Mouse (Mus musculus) MEL (cell line): ENCODE measurements around the gene Celf2. TPM values are rescaled to one million over a fixed set of nuclear protein-coding genes. Genes with fewer than 3 reads are reported as not detected.

Source experiments
- DNase-seq: peaks from one replicate; pipeline ENCODE4 v3.0.0; 2011; ENCODE audit warnings: low read depth, low spot score
- H3K27ac ChIP-seq: 2 replicates; pipeline ENCODE4 v1.5.1; 2012; ENCODE audit warnings: low read depth, mild to moderate bottlenecking, control low read depth, low read length, moderate library complexity; ENCODE audit not compliant: control insufficient read depth
- H3K27me3 ChIP-seq, 2 experiments: fragments of 150-350 bp in 1 of 2; sonication (generic) in 1 of 2; 2 replicates each; pipeline ENCODE4 v1.6.1; 2012; ENCODE audit warnings: low read length in 2 of 2, mild to moderate bottlenecking in 2 of 2, improper control_type of control experiment in 1 of 2, moderate library complexity in 1 of 2; ENCODE audit not compliant: insufficient read depth in 2 of 2, control insufficient read depth in 1 of 2
- H3K36me3 ChIP-seq, 2 experiments: 2 replicates each; pipeline ENCODE4 v1.6.1; 2012 to 2014; ENCODE audit warnings: low read length in 2 of 2, improper control_type of control experiment in 1 of 2, inconsistent platforms in 1 of 2, mild to moderate bottlenecking in 1 of 2; ENCODE audit not compliant: insufficient read depth in 2 of 2, control insufficient read depth in 1 of 2
- H3K4me1 ChIP-seq, 2 experiments: fragments of 150-350 bp in 1 of 2; sonication (generic) in 1 of 2; 2 replicates each; pipeline ENCODE4 v1.6.1; 2012; ENCODE audit warnings: low read length in 2 of 2, improper control_type of control experiment in 1 of 2, mild to moderate bottlenecking in 1 of 2; ENCODE audit not compliant: insufficient read depth in 2 of 2, control insufficient read depth in 1 of 2
- H3K4me3 ChIP-seq, 2 experiments: fragments of 150-350 bp in 1 of 2; sonication (generic) in 1 of 2; 2 replicates each; pipeline ENCODE4 v1.5.1; 2012; ENCODE audit warnings: low read depth in 2 of 2, low read length in 2 of 2, mild to moderate bottlenecking in 2 of 2, moderate library complexity in 2 of 2, control low read depth in 1 of 2, improper control_type of control experiment in 1 of 2; ENCODE audit not compliant: control insufficient read depth in 1 of 2, insufficient read depth in 1 of 2
- H3K79me2 ChIP-seq: 2 replicates; pipeline ENCODE4 v1.6.1; 2012; ENCODE audit warnings: mild to moderate bottlenecking, low read length, moderate library complexity; ENCODE audit not compliant: control insufficient read depth, poor library complexity, insufficient read depth
- H3K9ac ChIP-seq: 2 replicates; pipeline ENCODE4 v1.6.1; 2012; ENCODE audit warnings: low read depth, mild to moderate bottlenecking, control low read depth, low read length, moderate library complexity; ENCODE audit not compliant: control insufficient read depth, poor library complexity, severe bottlenecking
- H3K9me3 ChIP-seq: fragments of 150-350 bp; sonication (generic); replicated peaks from 2 replicates; pipeline ENCODE4 v1.6.1; 2012; ENCODE audit warnings: mild to moderate bottlenecking, low read length, improper control_type of control experiment, moderate library complexity; ENCODE audit not compliant: insufficient read depth
- BHLHE40 ChIP-seq: IDR thresholded peaks from 2 replicates; pipeline ENCODE4 v1.6.1; 2012; ENCODE audit warnings: low read depth, mild to moderate bottlenecking, inconsistent platforms, low read length, improper control_type of control experiment, borderline replicate concordance
- CHD1 ChIP-seq: IDR thresholded peaks from 2 replicates; pipeline ENCODE4 v1.6.1; 2012; ENCODE audit warnings: low read depth, mild to moderate bottlenecking, inconsistent platforms, low read length, improper control_type of control experiment
- CHD2 ChIP-seq: IDR thresholded peaks from 2 replicates; pipeline ENCODE4 v1.6.1; 2011; ENCODE audit warnings: low read length, improper control_type of control experiment
- CTCF ChIP-seq, 3 experiments: IDR thresholded peaks in 2 of 3; conservative IDR thresholded peaks in 1 of 3; 2 replicates each; pipeline ENCODE4 v1.5.1; 2011 to 2012; ENCODE audit warnings: low read length in 3 of 3, low read depth in 2 of 3, mild to moderate bottlenecking in 2 of 3, improper control_type of control experiment in 1 of 3, inconsistent platforms in 1 of 3, mixed read lengths in 1 of 3, moderate library complexity in 1 of 3; ENCODE audit not compliant: control insufficient read depth in 1 of 3, insufficient read depth in 1 of 3, poor library complexity in 1 of 3, severe bottlenecking in 1 of 3
- E2F4 ChIP-seq: IDR thresholded peaks from 2 replicates; pipeline ENCODE4 v1.6.1; 2011; ENCODE audit warnings: low read depth, low read length, improper control_type of control experiment, borderline replicate concordance
- ELF1 ChIP-seq: IDR thresholded peaks from 2 replicates; pipeline ENCODE4 v1.6.1; 2014; ENCODE audit warnings: low read depth, mild to moderate bottlenecking, inconsistent platforms, low read length, improper control_type of control experiment, moderate library complexity
- EP300 ChIP-seq, 2 experiments: IDR thresholded peaks; 2 replicates each; pipeline ENCODE4 v1.6.1; 2011; ENCODE audit warnings: improper control_type of control experiment in 2 of 2, low read length in 2 of 2, low read depth in 1 of 2, mild to moderate bottlenecking in 1 of 2
- GABPA ChIP-seq: IDR thresholded peaks from 2 replicates; pipeline ENCODE4 v1.6.1; 2012; ENCODE audit warnings: low read depth, mild to moderate bottlenecking, inconsistent platforms, low read length, improper control_type of control experiment, moderate library complexity
- KAT2A ChIP-seq: conservative IDR thresholded peaks from 2 replicates; pipeline ENCODE4 v1.6.1; 2012; ENCODE audit warnings: low read depth, low read length, improper control_type of control experiment, inconsistent platforms
- MAX ChIP-seq: IDR thresholded peaks from 2 replicates; pipeline ENCODE4 v1.6.1; 2011; ENCODE audit warnings: low read length, improper control_type of control experiment
- MAZ ChIP-seq: IDR thresholded peaks from 2 replicates; pipeline ENCODE4 v1.6.1; 2012; ENCODE audit warnings: low read depth, mild to moderate bottlenecking, inconsistent platforms, low read length, improper control_type of control experiment
- MXI1 ChIP-seq: IDR thresholded peaks from 2 replicates; pipeline ENCODE4 v1.6.1; 2011; ENCODE audit warnings: mild to moderate bottlenecking, low read depth, low read length, improper control_type of control experiment
- MYC ChIP-seq: IDR thresholded peaks from 2 replicates; pipeline ENCODE4 v1.6.1; 2011; ENCODE audit warnings: low read depth, mild to moderate bottlenecking, low read length, improper control_type of control experiment, moderate library complexity
- POLR2A ChIP-seq, 2 experiments: IDR thresholded peaks; 2 replicates each; pipeline ENCODE4 v1.6.1; 2011 to 2012; ENCODE audit warnings: low read length in 2 of 2, mild to moderate bottlenecking in 2 of 2, control low read depth in 1 of 2, improper control_type of control experiment in 1 of 2, low read depth in 1 of 2, moderate library complexity in 1 of 2; ENCODE audit not compliant: control insufficient read depth in 1 of 2, insufficient read depth in 1 of 2, poor library complexity in 1 of 2
- POLR2AphosphoS2 ChIP-seq: IDR thresholded peaks from 2 replicates; pipeline ENCODE4 v1.6.1; 2011; ENCODE audit warnings: low read length, improper control_type of control experiment
- POLR2AphosphoS5 ChIP-seq: IDR thresholded peaks from 2 replicates; pipeline ENCODE4 v1.6.1; 2012; ENCODE audit warnings: low read depth, borderline replicate concordance, mild to moderate bottlenecking, inconsistent platforms, low read length, moderate library complexity, mixed read lengths
- RAD21 ChIP-seq: IDR thresholded peaks from 2 replicates; pipeline ENCODE4 v1.6.1; 2011; ENCODE audit warnings: mild to moderate bottlenecking, low read depth, low read length, improper control_type of control experiment
- SIN3A ChIP-seq: IDR thresholded peaks from 2 replicates; pipeline ENCODE4 v1.6.1; 2012; ENCODE audit warnings: low read length, improper control_type of control experiment, inconsistent platforms
- SMC3 ChIP-seq: IDR thresholded peaks from 2 replicates; pipeline ENCODE4 v1.6.1; 2011; ENCODE audit warnings: low read depth, low read length, improper control_type of control experiment
- TBP ChIP-seq: IDR thresholded peaks from 2 replicates; pipeline ENCODE4 v1.8.0; 2011; ENCODE audit warnings: low read depth, low read length, improper control_type of control experiment
- TCF12 ChIP-seq: IDR thresholded peaks from 2 replicates; pipeline ENCODE4 v1.6.1; 2014; ENCODE audit warnings: low read depth, mild to moderate bottlenecking, inconsistent platforms, low read length, improper control_type of control experiment, moderate library complexity
- UBTF ChIP-seq: IDR thresholded peaks from 2 replicates; pipeline ENCODE4 v1.6.1; 2012; ENCODE audit warnings: low read depth, mild to moderate bottlenecking, inconsistent platforms, low read length, improper control_type of control experiment, moderate library complexity, borderline replicate concordance; ENCODE audit not compliant: insufficient read depth
- USF2 ChIP-seq, 2 experiments: IDR thresholded peaks; 2 replicates each; pipeline ENCODE4 v1.6.1; 2011 to 2012; ENCODE audit warnings: improper control_type of control experiment in 2 of 2, low read length in 2 of 2, borderline replicate concordance in 1 of 2, inconsistent platforms in 1 of 2, low read depth in 1 of 2, mild to moderate bottlenecking in 1 of 2; ENCODE audit not compliant: insufficient read depth in 1 of 2
- ZC3H11A ChIP-seq: IDR thresholded peaks from 2 replicates; pipeline ENCODE4 v1.6.1; 2012; ENCODE audit warnings: low read depth, mild to moderate bottlenecking, inconsistent platforms, low read length, improper control_type of control experiment
- ZMIZ1 ChIP-seq: IDR thresholded peaks from 2 replicates; pipeline ENCODE4 v1.6.1; 2012; ENCODE audit warnings: low read depth, mild to moderate bottlenecking, inconsistent platforms, low read length, improper control_type of control experiment, moderate library complexity
- ZNF384 ChIP-seq: IDR thresholded peaks from 2 replicates; pipeline ENCODE4 v1.6.1; 2012; ENCODE audit warnings: low read depth, mild to moderate bottlenecking, inconsistent platforms, low read length, improper control_type of control experiment
- polyA plus RNA-seq, 2 experiments: library from polyadenylated mRNA; stranded (reverse) in 1 of 2; unstranded in 1 of 2; fragments of >175 nt in 1 of 2; fragments of >200 nt in 1 of 2; gene quantifications; 2 replicates each; pipeline versions ENCODE4 v1.2.1 to v1.2.4; 2012; ENCODE audit warnings: low replicate concordance in 2 of 2, low read depth in 1 of 2; ENCODE audit not compliant: insufficient read length in 2 of 2, insufficient read depth in 1 of 2, missing spikeins in 1 of 2
- total RNA-seq: library from RNA; depleted of rRNA; stranded (reverse); fragments of 300-350 nt; gene quantifications from 2 replicates; pipeline ENCODE4 v1.2.3, GENCODE M21; 2012

Gene Celf2
- total and polyA plus RNA-seq, 3 experiments = 8.9 to 16.7 TPM; not detected in 1

DNA sequence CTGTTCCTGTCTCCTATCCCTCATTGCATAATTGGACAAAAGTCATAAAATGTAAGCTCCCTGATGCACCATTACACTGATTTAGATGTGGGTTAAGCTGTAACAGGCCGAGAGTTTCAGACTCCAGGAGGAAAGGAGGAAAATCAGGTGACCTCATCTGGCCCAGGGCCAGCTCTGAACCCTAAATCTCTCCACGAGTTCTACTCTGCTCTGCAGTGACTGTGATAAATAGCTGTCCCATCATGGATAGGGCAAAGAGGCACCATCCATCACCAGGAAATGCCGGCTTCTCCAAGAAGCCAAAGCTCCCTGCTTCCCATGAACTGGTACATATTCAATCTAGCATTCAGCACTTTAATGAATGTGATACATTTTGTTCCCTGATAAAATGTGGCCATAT is 439.9 kb downstream of the Celf2 start:
- Histone ChIP-seq H3K9ac (no peak overlapping the region), H3K79me2 (no peaks in the 10 kb centered on the region), H3K27me3 (no peaks in the 10 kb centered on the region), H3K4me1 (no peaks in the 10 kb centered on the region), H3K9me3 (no peaks in the 10 kb centered on the region), H3K4me3 (no peak overlapping the region), H3K27ac (no peak overlapping the region), H3K36me3 (no peaks in the 10 kb centered on the region)
- no peak for TF ChIP-seq SIN3A
- TF ChIP-seq MAX = no peak
- TF ChIP-seq CHD1 = no peak
- TF ChIP-seq GABPA = no peak
- no peak for TF ChIP-seq POLR2AphosphoS2
- no peak for TF ChIP-seq KAT2A
- no peak for TF ChIP-seq BHLHE40
- no peak for TF ChIP-seq UBTF
- no peak for TF ChIP-seq ZC3H11A
- DNase-seq = no peak

DNA sequence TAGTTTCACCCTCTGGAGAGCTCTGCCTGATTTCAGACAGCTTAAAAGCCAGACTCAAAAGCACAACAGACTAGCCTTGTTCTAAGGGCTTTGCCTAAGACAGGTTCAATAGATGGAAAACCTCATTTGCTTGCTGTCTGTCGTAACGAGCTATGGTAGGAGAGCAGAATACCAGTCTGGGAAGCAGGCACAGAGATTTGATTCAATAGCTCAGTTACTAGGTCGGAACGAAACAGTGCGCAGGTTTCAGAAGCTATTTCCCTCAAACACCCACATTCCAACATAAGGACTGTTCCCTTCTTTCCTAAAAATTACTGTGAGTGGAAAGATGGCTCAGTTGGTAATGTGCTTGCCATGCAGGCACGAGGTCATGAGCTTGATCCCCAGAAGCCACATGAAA is 441.1 kb downstream of the Celf2 start:
- DNase-seq = no peak
- no peak for TF ChIP-seq RAD21
- no peak for TF ChIP-seq SMC3
- TF ChIP-seq UBTF = no peak
- TF ChIP-seq CHD1 = no peak
- TF ChIP-seq TBP = no peak
- TF ChIP-seq POLR2AphosphoS5 = no peak
- TF ChIP-seq CTCF (IDR thresholded peaks at IDR 0.05 in 2 of 3, conservative IDR thresholded peaks at IDR 0.05 in 1 of 3; ENCODE audit: control insufficient read depth in 1 of 3, insufficient read depth in 1 of 3, low read depth in 2 of 3, low read length in 3 of 3, poor library complexity in 1 of 3, severe bottlenecking in 1 of 3) = no peak
- no peak overlapping the region for H3K27ac ChIP-seq
- no peaks in the 10 kb centered on the region for H3K79me2 ChIP-seq
- H3K36me3 ChIP-seq = no peaks in the 10 kb centered on the region
- H3K4me1 ChIP-seq = no peaks in the 10 kb centered on the region
- no peaks in the 10 kb centered on the region for H3K27me3 ChIP-seq
- no peak overlapping the region for H3K4me3 ChIP-seq
- H3K9me3 ChIP-seq = no peaks in the 10 kb centered on the region
- H3K9ac ChIP-seq = no peak overlapping the region

DNA sequence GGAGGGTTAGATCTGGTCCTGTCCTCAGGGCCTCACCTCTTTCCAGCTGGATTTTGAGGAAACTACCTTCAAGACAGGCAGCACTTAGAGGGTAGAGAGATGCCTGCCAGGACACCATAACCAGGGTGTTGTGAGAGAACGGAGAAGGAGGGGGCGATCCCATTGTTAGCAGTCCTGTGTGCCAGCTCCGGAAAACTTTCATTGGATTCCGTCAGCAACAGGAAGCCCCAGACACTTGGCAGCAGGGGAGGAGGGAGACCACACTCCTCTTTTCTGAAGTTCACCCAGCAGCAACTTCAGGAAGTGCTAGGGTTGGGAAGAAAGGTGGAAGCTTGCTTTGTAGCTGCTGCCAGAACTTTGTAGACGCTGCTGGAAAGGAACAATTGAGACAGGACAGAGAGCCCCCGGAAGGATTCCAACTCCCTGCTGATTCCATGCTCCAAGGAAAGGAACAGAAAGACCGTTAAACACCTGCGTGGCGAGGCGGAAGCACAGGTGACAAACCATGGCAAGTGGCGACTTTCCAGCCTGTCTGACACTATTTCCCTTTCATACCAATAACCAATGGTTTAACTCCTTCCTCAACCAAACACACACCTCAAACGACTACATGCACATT is 445.7 kb downstream of the Celf2 start:
- Histone ChIP-seq H3K4me1 (no peaks in the 10 kb centered on the region), H3K36me3 (no peaks in the 10 kb centered on the region), H3K27me3 (no peaks in the 10 kb centered on the region)
- TF ChIP-seq POLR2AphosphoS5 (no peak), MXI1 (no peak), GABPA (no peak), CHD2 (no peak), CHD1 (no peak), BHLHE40 (no peak), UBTF (no peak), MAZ (no peak), USF2 (IDR thresholded peaks at IDR 0.05; ENCODE audit: borderline replicate concordance in 1 of 2, insufficient read depth in 1 of 2, low read depth in 1 of 2, low read length in 2 of 2) (no peak), ZNF384 (no peak), E2F4 (no peak), EP300 (IDR thresholded peaks at IDR 0.05; ENCODE audit: low read depth in 1 of 2, low read length in 2 of 2) (no peak), ELF1 (no peak), ZMIZ1 (no peak), POLR2A (IDR thresholded peaks at IDR 0.05; ENCODE audit: control insufficient read depth in 1 of 2, insufficient read depth in 1 of 2, low read depth in 1 of 2, low read length in 2 of 2, poor library complexity in 1 of 2) (no peak), SIN3A (no peak), TCF12 (no peak), SMC3 (no peak), MYC (no peak)
- TF ChIP-seq, all 39 proteins: peak for 0
- Histone ChIP-seq H3K9ac (no peak overlapping the region), H3K4me3 (no peak overlapping the region), H3K79me2 (no peaks in the 10 kb centered on the region), H3K9me3 (no peaks in the 10 kb centered on the region), H3K27ac (no peak overlapping the region)
- DNase-seq = no peak
